Mouse (Mus musculus): Measurements from ENCODE around the gene Gaa. TPM values are rescaled to one million over a fixed set of nuclear protein-coding genes. Genes with fewer than 3 reads are reported as not detected.

Gaa gene
- polyA plus RNA-seq (2014; fragmentation: Nextera tagmentation; extraction: Ambion mirVana) = 15.7 and 19.0 TPM in 2 replicates

DNA sequence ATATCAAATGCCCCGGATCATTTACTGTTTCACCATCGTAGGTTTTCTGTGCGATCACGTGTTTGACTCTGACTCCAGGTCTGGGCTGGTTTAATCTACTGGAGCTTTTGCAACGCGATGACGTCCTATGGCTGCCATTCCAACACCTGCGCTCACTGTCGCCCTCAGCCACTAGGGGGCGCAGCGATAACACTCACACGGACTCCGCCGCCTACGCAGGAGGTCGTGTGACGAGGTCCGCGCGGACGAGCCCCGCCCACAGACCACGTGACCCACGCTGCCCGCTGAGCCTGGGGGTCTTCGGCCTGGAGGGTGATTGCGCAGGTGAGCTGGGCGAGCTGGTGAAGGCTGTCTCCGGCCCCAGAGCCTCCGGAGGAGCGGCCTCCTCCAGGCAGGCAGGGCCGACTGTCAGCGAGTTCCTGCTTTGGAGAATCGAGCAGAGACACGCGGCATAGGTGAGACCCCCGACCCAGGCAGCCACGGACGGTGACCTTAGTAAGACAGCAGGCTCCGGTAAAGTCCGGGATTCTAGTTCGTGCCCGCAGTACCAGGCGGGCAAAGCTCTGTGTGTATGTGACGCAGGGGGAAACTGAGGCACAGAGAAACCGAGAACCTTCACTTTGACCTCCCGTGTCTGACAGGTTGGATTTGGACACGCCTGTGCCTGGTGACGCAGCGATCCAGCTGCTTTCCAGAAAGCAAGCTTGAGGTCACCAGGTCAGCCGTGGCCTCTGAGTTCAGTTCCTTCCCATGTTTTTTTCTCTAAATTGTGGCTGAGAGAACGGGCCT is at the start of gene Gaa:
TSS of gene Gaa (plus strand) at position 120 of the 789 bp plus-strand sequence.
- H3K9ac ChIP-seq (replicated peaks; ENCODE audit: low read length) = peak within 1 kb of the TSS; percentile 63
- no peaks in the 10 kb centered on the region for H3K36me3 ChIP-seq (replicated peaks; ENCODE audit: control insufficient read depth, insufficient read depth, low read depth, low read length)
- DNase-seq (ENCODE audit: low spot score) (peak; percentile 97), ATAC-seq (replicated peaks; ENCODE audit: insufficient number of reproducible peaks, low FRiP score, low TSS enrichment, low read depth) (peak; percentile 53)
- peak within 1 kb of the TSS; percentile 86 for H3K4me2 ChIP-seq (ENCODE audit: low read depth, low read length)
- WGBS = 4% methylated on average over 52 of the region's 52 CpGs
- H3K4me1 ChIP-seq (ENCODE audit: control insufficient read depth, insufficient read depth, low read length) = no peaks in the 10 kb centered on the region
- no peaks in the 10 kb centered on the region for H3K27me3 ChIP-seq (ENCODE audit: control insufficient read depth, insufficient read depth, low read length)
- peak within 1 kb of the TSS; percentile 57 for H3K4me3 ChIP-seq (ENCODE audit: low read depth, low read length)
- H3K9me3 ChIP-seq (replicated peaks; ENCODE audit: control insufficient read depth, low read length) = no peaks in the 10 kb centered on the region
- H3K27ac ChIP-seq (replicated peaks; ENCODE audit: low read depth, low read length) = no peak within 1 kb of the TSS

DNA sequence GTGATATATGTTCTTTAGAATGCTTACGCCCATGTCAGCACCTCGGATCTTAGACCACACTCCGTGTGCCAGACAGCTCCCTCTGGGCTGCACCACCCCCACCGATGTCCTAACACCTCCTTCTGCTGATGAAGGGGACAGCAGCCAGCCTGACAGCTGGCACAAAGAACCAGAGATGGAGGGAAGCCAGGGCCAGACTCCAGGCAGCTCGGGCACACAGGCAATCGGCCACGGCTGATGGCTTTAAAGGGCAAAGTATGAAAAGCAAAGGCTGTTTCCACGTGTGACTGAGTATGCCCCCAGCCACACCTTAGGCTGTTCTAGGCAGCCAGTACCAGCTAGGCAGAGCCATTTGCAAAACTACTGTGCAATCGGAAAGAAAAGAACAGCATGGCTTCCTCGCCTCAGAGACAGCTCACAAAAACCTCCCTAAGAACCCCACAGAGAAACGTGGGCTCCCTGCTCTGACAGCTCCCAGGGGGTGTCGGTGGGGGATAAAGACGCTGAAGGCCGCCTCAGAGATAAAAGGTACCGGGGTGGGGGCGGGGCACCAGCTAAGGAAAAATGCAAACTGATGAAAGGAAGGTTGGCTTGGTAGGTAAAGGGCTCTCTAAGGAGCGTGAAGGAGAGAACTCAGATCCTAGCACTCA is 47.7 kb upstream of the Gaa start:
- Histone ChIP-seq H3K4me1 (ENCODE audit: control insufficient read depth, insufficient read depth, low read length) (peaks cover 15% of the 10 kb centered on the region), H3K27me3 (ENCODE audit: control insufficient read depth, insufficient read depth, low read length) (no peaks in the 10 kb centered on the region), H3K9me3 (replicated peaks; ENCODE audit: control insufficient read depth, low read length) (no peaks in the 10 kb centered on the region), H3K27ac (replicated peaks; ENCODE audit: low read depth, low read length) (no peak overlapping the region), H3K4me3 (ENCODE audit: low read depth, low read length) (no peak overlapping the region), H3K36me3 (replicated peaks; ENCODE audit: control insufficient read depth, insufficient read depth, low read depth, low read length) (no peaks in the 10 kb centered on the region), H3K9ac (replicated peaks; ENCODE audit: low read length) (0 out of 2 replicates have a peak overlapping the region, but pooled peaks have one; percentile 8), H3K4me2 (ENCODE audit: low read depth, low read length) (no peak overlapping the region)
- ATAC-seq (replicated peaks; ENCODE audit: insufficient number of reproducible peaks, low FRiP score, low TSS enrichment, low read depth) (no peak), DNase-seq (ENCODE audit: low spot score) (no peak)
- WGBS = 19% methylated on average over 17 of the region's 17 CpGs

DNA sequence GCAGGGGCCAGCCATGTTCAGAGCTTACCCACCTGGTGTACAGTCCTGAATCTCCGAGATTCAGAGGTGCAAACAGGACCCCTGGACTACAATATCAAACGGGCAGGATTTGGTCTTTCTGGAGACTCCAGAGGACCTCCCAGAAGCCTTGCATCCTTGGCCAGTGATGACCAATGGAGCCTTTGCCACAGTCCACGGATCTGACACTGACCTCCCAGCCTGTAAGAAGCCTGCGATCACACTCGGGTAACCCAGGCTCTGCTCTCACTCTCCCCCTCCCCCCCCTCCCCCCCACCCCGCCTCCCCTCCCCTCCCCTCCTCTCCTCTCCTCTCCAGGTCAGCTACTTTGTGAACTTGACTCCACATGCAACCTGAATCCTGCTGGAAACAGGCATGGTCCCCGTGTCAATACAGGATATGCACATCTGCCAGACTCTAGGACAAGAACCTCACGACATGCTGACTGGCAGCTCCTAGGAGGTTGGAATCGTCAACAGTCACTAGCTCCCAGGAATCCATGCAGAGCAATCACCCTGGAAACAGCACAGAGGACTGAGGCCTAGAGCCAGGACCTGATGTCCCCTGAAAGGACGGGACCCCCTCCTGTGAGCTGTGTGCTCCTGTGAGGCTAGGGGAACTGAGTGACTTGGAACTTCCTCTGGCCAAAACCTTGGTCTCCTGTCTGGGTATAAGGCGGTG is 45.7 kb upstream of the Gaa start:
- no peaks in the 10 kb centered on the region for H3K36me3 ChIP-seq (replicated peaks; ENCODE audit: control insufficient read depth, insufficient read depth, low read depth, low read length)
- H3K27me3 ChIP-seq (ENCODE audit: control insufficient read depth, insufficient read depth, low read length) = no peaks in the 10 kb centered on the region
- no peak overlapping the region for H3K9ac ChIP-seq (replicated peaks; ENCODE audit: low read length)
- H3K4me3 ChIP-seq (ENCODE audit: low read depth, low read length) = no peak overlapping the region
- no peaks in the 10 kb centered on the region for H3K9me3 ChIP-seq (replicated peaks; ENCODE audit: control insufficient read depth, low read length)
- WGBS = 36% methylated on average over 10 of the region's 11 CpGs
- DNase-seq (ENCODE audit: low spot score) = no peak
- H3K27ac ChIP-seq (replicated peaks; ENCODE audit: low read depth, low read length) = no peak overlapping the region
- ATAC-seq (replicated peaks; ENCODE audit: insufficient number of reproducible peaks, low FRiP score, low TSS enrichment, low read depth) = no peak
- H3K4me2 ChIP-seq (ENCODE audit: low read depth, low read length) = no peak overlapping the region
- peaks cover 9% of the 10 kb centered on the region for H3K4me1 ChIP-seq (ENCODE audit: control insufficient read depth, insufficient read depth, low read length)

- ATAC-seq (replicated peaks; ENCODE audit: insufficient number of reproducible peaks, low FRiP score, low TSS enrichment, low read depth) (no peak), DNase-seq (ENCODE audit: low spot score) (no peak)
- H3K27ac ChIP-seq (replicated peaks; ENCODE audit: low read depth, low read length) = no peak overlapping the region
- no peak overlapping the region for H3K4me2 ChIP-seq (ENCODE audit: low read depth, low read length)
- peaks cover 9% of the 10 kb centered on the region for H3K4me1 ChIP-seq (ENCODE audit: control insufficient read depth, insufficient read depth, low read length)
- no peaks in the 10 kb centered on the region for H3K9me3 ChIP-seq (replicated peaks; ENCODE audit: control insufficient read depth, low read length)
- no peak overlapping the region for H3K9ac ChIP-seq (replicated peaks; ENCODE audit: low read length)
- H3K4me3 ChIP-seq (ENCODE audit: low read depth, low read length) = no peak overlapping the region
- WGBS = 84% methylated on average over 20 of the region's 20 CpGs
- no peaks in the 10 kb centered on the region for H3K36me3 ChIP-seq (replicated peaks; ENCODE audit: control insufficient read depth, insufficient read depth, low read depth, low read length)
- no peaks in the 10 kb centered on the region for H3K27me3 ChIP-seq (ENCODE audit: control insufficient read depth, insufficient read depth, low read length)
Measured at GRCm38 (mm10) chr11:119223124-119223890, 44.4 kb upstream of the Gaa start.

- peaks cover 10% of the 10 kb centered on the region for H3K4me1 ChIP-seq (ENCODE audit: control insufficient read depth, insufficient read depth, low read length)
- WGBS = 91% methylated on average over 6 of the region's 6 CpGs
Measured at GRCm38 (mm10) chr11:119224926-119225325, 42.8 kb upstream of the Gaa start.

DNA sequence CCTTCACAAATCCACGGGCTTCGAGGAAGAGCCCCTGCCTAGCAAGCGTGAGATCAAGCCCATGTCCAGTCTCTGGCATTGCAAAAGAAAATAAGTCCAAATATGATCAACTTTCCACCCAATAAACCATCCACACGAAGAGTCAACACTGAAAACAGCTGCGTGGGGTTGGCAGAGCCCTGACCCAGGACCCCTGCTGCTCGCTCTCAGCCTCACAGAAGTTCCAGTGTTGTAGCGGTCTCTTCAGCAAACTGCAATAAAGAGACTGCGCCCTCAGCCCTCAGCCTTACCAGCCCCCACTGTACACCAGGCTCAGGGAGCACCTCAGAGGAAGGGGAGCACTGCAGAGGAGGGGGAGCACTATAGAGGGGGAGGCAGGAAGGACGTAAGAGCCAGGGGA is 42.1 kb upstream of the Gaa start:
- 68% methylated on average over 9 of the region's 9 CpGs for WGBS
- no peaks in the 10 kb centered on the region for H3K36me3 ChIP-seq (replicated peaks; ENCODE audit: control insufficient read depth, insufficient read depth, low read depth, low read length)
- ATAC-seq (replicated peaks; ENCODE audit: insufficient number of reproducible peaks, low FRiP score, low TSS enrichment, low read depth) (no peak), DNase-seq (ENCODE audit: low spot score) (no peak)
- H3K4me3 ChIP-seq (ENCODE audit: low read depth, low read length) = no peak overlapping the region
- H3K4me2 ChIP-seq (ENCODE audit: low read depth, low read length) = no peak overlapping the region; the same call in 1 of the 2 replicates
- H3K9me3 ChIP-seq (replicated peaks; ENCODE audit: control insufficient read depth, low read length) = no peaks in the 10 kb centered on the region
- H3K27ac ChIP-seq (replicated peaks; ENCODE audit: low read depth, low read length) = no peak overlapping the region
- no peak overlapping the region for H3K9ac ChIP-seq (replicated peaks; ENCODE audit: low read length)
- H3K4me1 ChIP-seq (ENCODE audit: control insufficient read depth, insufficient read depth, low read length) = peaks cover 4% of the 10 kb centered on the region
- H3K27me3 ChIP-seq (ENCODE audit: control insufficient read depth, insufficient read depth, low read length) = no peaks in the 10 kb centered on the region

More at GRCm38 (mm10) chr11:119224926-119225325, 42.8 kb upstream of the Gaa start:
- no peak overlapping the region for H3K4me3 ChIP-seq (ENCODE audit: low read depth, low read length)
- no peak overlapping the region for H3K4me2 ChIP-seq (ENCODE audit: low read depth, low read length)
- no peaks in the 10 kb centered on the region for H3K27me3 ChIP-seq (ENCODE audit: control insufficient read depth, insufficient read depth, low read length)
- ATAC-seq (replicated peaks; ENCODE audit: insufficient number of reproducible peaks, low FRiP score, low TSS enrichment, low read depth) (no peak), DNase-seq (ENCODE audit: low spot score) (no peak)
- H3K9me3 ChIP-seq (replicated peaks; ENCODE audit: control insufficient read depth, low read length) = no peaks in the 10 kb centered on the region
- no peaks in the 10 kb centered on the region for H3K36me3 ChIP-seq (replicated peaks; ENCODE audit: control insufficient read depth, insufficient read depth, low read depth, low read length)
- no peak overlapping the region for H3K27ac ChIP-seq (replicated peaks; ENCODE audit: low read depth, low read length)
- no peak overlapping the region for H3K9ac ChIP-seq (replicated peaks; ENCODE audit: low read length)

GRCm38 (mm10) chr11:119227591-119227990 is 40.1 kb upstream of the Gaa start:
- DNase-seq (ENCODE audit: low spot score) (no peak), ATAC-seq (replicated peaks; ENCODE audit: insufficient number of reproducible peaks, low FRiP score, low TSS enrichment, low read depth) (no peak)
- Histone ChIP-seq H3K4me1 (ENCODE audit: control insufficient read depth, insufficient read depth, low read length) (peaks cover 4% of the 10 kb centered on the region), H3K4me2 (ENCODE audit: low read depth, low read length) (peak overlapping the region; percentile 95), H3K4me3 (ENCODE audit: low read depth, low read length) (peak overlapping the region; percentile 82), H3K27ac (replicated peaks; ENCODE audit: low read depth, low read length) (no peak overlapping the region), H3K27me3 (ENCODE audit: control insufficient read depth, insufficient read depth, low read length) (no peaks in the 10 kb centered on the region), H3K36me3 (replicated peaks; ENCODE audit: control insufficient read depth, insufficient read depth, low read depth, low read length) (no peaks in the 10 kb centered on the region), H3K9me3 (replicated peaks; ENCODE audit: control insufficient read depth, low read length) (no peaks in the 10 kb centered on the region), H3K9ac (replicated peaks; ENCODE audit: low read length) (peak overlapping the region; percentile 69)
- WGBS = 5% methylated on average over 12 of the region's 12 CpGs
